Mouse (Mus musculus) kidney, adult 2 months (tissue): ENCODE measurements around the gene Phc1.

ENCODE experiments used
- CTCF ChIP-seq: fragments of 200-500 bp; conservative IDR thresholded peaks from 2 replicates; pipeline ENCODE4 v1.5.1; 2011; ENCODE audit warnings: low read depth, mild to moderate bottlenecking, control low read depth, low read length, moderate library complexity, mixed read lengths; ENCODE audit not compliant: insufficient read depth, insufficient read length
- POLR2A ChIP-seq: fragments of 200-500 bp; IDR thresholded peaks from one replicate; pipeline ENCODE4 v1.6.1; 2011; ENCODE audit warnings: low read depth, low read length, control low read depth

GRCm38 (mm10) chr6:122383211-122383610, 42.9 kb upstream of the Phc1 start:
- TF ChIP-seq CTCF (no peak), POLR2A (no peak)
